Mouse (Mus musculus): ENCODE results near the gene Hoxb8. TPM values are rescaled to one million over a fixed set of nuclear protein-coding genes. Genes with fewer than 3 reads are reported as not detected.

Hoxb8 gene
- 3.9 and 8.9 TPM in 2 replicates for polyA plus RNA-seq (2015; fragmentation: Nextera tagmentation; extraction: Ambion mirVana)

GRCm38 (mm10) chr11:96281855-96282570, at the start of gene Hoxb8:
Gene Hoxb8 (plus strand): TSS chr11:96281905.

GRCm38 (mm10) chr11:96270996-96271540, 10.6 kb upstream of the Hoxb8 start, which contains the start of gene Hoxb9:
Gene Hoxb9 (plus strand): TSS chr11:96271457.

GRCm38 (mm10) chr11:96285771-96286738, 4.3 kb downstream of the Hoxb8 start, which contains the start of gene Hoxb7:
Gene Hoxb7 (plus strand): TSS chr11:96286623.

GRCm38 (mm10) chr11:96291681-96292564, 10.2 kb downstream of the Hoxb8 start, which contains the start of gene Hoxb6:
Gene Hoxb6 (plus strand): TSS chr11:96292476.

GRCm38 (mm10) chr11:96303151-96304099, 21.7 kb downstream of the Hoxb8 start, which contains the start of gene Hoxb5:
Gene Hoxb5 (plus strand): TSS chr11:96303336.

GRCm38 (mm10) chr11:96317608-96318367, 36.1 kb downstream of the Hoxb8 start, which contains the start of gene Hoxb4:
Gene Hoxb4 (plus strand): TSS chr11:96318267.

GRCm38 (mm10) chr11:96323154-96323553, 41.4 kb downstream of the Hoxb8 start, which contains the start of gene Hoxb3:
Gene Hoxb3 (plus strand): TSS chr11:96323326.

Small RNA genes lying within 50 kb of the gene (microRNA-seq; reads per million reads assigned to microRNA genes)
- gene Mir10a (ENCODE audit: borderline replicate concordance, insufficient number of aligned reads) (85,112 reads per million, percentile 100 among the genes with 10 or more reads in this experiment), gene Mir196a-1 (ENCODE audit: borderline replicate concordance, insufficient number of aligned reads) (26.6 reads per million, percentile 27 among the genes with 10 or more reads in this experiment)

Other genes with a start within 250 kb of the Hoxb8 start
- gene Snf8, start 247.0 kb upstream of the Hoxb8 start, polyA plus RNA-seq (2015; fragmentation: Nextera tagmentation; extraction: Ambion mirVana): 64.6 and 78.3 TPM in 2 replicates
- gene Ube2z, start 216.5 kb upstream of the Hoxb8 start, polyA plus RNA-seq (2015; fragmentation: Nextera tagmentation; extraction: Ambion mirVana): 24.1 and 26.4 TPM in 2 replicates
- 544 and 782 TPM in 2 replicates for gene Atp5g1, start 206.2 kb upstream of the Hoxb8 start, polyA plus RNA-seq (2015; fragmentation: Nextera tagmentation; extraction: Ambion mirVana)
- not detected in 2 replicates for gene Calcoco2, start 169.9 kb upstream of the Hoxb8 start, polyA plus RNA-seq (2015; fragmentation: Nextera tagmentation; extraction: Ambion mirVana)
- gene Ttll6, start 148.1 kb upstream of the Hoxb8 start, polyA plus RNA-seq (2015; fragmentation: Nextera tagmentation; extraction: Ambion mirVana): not detected in 2 replicates
- not detected in 2 replicates for gene Hoxb13, start 87.6 kb upstream of the Hoxb8 start, polyA plus RNA-seq (2015; fragmentation: Nextera tagmentation; extraction: Ambion mirVana)
- 5.8 and 16.8 TPM in 2 replicates for gene Hoxb9, start 10.4 kb upstream of the Hoxb8 start, polyA plus RNA-seq (2015; fragmentation: Nextera tagmentation; extraction: Ambion mirVana)
- 44.2 and 62.6 TPM in 2 replicates for gene Hoxb7, start 4.7 kb downstream of the Hoxb8 start, polyA plus RNA-seq (2015; fragmentation: Nextera tagmentation; extraction: Ambion mirVana)
- gene Hoxb6, start 10.6 kb downstream of the Hoxb8 start, polyA plus RNA-seq (2015; fragmentation: Nextera tagmentation; extraction: Ambion mirVana): 19.5 and 38.7 TPM in 2 replicates
- 2.8 and 9.2 TPM in 2 replicates for gene Hoxb5, start 21.4 kb downstream of the Hoxb8 start, polyA plus RNA-seq (2015; fragmentation: Nextera tagmentation; extraction: Ambion mirVana)
- gene Hoxb4, start 36.4 kb downstream of the Hoxb8 start, polyA plus RNA-seq (2015; fragmentation: Nextera tagmentation; extraction: Ambion mirVana): 1.3 and 3.1 TPM in 2 replicates
- 1.4 and 3.3 TPM in 2 replicates for gene Hoxb3, start 41.4 kb downstream of the Hoxb8 start, polyA plus RNA-seq (2015; fragmentation: Nextera tagmentation; extraction: Ambion mirVana)
- 13.2 and 23.1 TPM in 2 replicates for gene Hoxb2, start 68.6 kb downstream of the Hoxb8 start, polyA plus RNA-seq (2015; fragmentation: Nextera tagmentation; extraction: Ambion mirVana)
- gene Hoxb1, start 83.8 kb downstream of the Hoxb8 start, polyA plus RNA-seq (2015; fragmentation: Nextera tagmentation; extraction: Ambion mirVana): not detected in 2 replicates
- 6.4 and 10.9 TPM in 2 replicates for gene Skap1, start 182.7 kb downstream of the Hoxb8 start, polyA plus RNA-seq (2015; fragmentation: Nextera tagmentation; extraction: Ambion mirVana)